Mouse (Mus musculus): ENCODE measurements at regions not wholly inside any gene's neighbourhood (a gene's known extent, or its start where the extent isn't known, plus 50 kb on each side); places are given as distances from the start of the nearest gene placed in this dataset.

DNA sequence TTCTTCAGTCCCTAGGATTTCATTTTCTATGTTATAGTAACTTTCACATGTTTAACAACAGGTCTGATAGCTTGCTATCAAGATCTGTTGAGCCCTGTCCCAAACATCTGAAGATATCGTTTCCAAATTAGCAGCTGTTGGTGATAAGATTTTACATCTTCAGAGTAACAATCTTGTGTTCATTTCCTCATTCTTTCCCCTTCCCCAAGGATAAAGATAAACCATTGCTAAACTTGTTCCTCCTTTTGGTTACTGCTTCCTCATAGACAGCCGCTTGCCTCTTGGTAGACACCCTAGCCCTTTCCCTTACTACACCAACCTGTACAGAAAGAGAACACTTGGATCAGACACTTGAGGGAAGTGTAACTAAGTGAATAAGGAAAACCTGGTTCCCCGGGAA, 58.6 kb downstream of the Kcnrg start:
- no peaks in the 10 kb centered on the region for H3K4me1 ChIP-seq (replicated peaks; ENCODE audit: low read depth, low read length)
- no peak overlapping the region for H3K4me3 ChIP-seq (replicated peaks; ENCODE audit: low read length)
- TF ChIP-seq POU5F1 (IDR thresholded peaks at IDR 0.05; ENCODE audit: borderline replicate concordance, low read length), result no peak
- no peak for TF ChIP-seq NANOG (IDR thresholded peaks at IDR 0.05; ENCODE audit: borderline replicate concordance, low read length)
- no peak for TF ChIP-seq CTCF (conservative IDR thresholded peaks at IDR 0.05; ENCODE audit: low read length)
- no peaks in the 10 kb centered on the region for H3K9me3 ChIP-seq (ENCODE audit: low read length)
- no peaks in the 10 kb centered on the region for H3K36me3 ChIP-seq (ENCODE audit: insufficient read depth, low read length)
- H3K27me3 ChIP-seq (ENCODE audit: insufficient read depth, low read length), result peaks cover 8% of the 10 kb centered on the region; the same call in 1 of the 2 replicates

DNA sequence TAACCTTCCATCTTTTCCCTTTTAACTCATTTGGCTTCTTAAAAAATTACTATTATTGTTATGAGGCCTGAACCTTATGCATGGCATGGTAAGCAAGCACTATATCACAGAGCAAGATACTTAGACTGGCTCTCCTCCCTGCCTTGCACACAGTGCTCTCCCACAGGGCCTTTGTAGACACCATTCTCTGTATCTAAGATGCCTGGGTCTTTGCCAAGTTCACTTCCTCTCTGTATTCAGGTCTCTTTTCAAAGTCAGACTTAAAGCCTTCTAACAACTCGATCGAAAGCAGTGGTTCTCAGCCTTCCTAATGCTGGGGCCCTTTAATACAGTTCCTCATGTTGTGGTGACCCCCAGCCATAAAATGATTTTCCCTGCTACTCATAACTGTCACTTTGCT, 65.9 kb downstream of the Kcnrg start:
- Histone ChIP-seq H3K4me1 (replicated peaks; ENCODE audit: low read depth, low read length) (no peaks in the 10 kb centered on the region), H3K9me3 (ENCODE audit: low read length) (no peaks in the 10 kb centered on the region), H3K36me3 (ENCODE audit: insufficient read depth, low read length) (no peaks in the 10 kb centered on the region), H3K4me3 (replicated peaks; ENCODE audit: low read length) (no peak overlapping the region), H3K27me3 (ENCODE audit: insufficient read depth, low read length) (peaks cover 23% of the 10 kb centered on the region)
- TF ChIP-seq POU5F1 (IDR thresholded peaks at IDR 0.05; ENCODE audit: borderline replicate concordance, low read length), result no peak
- no peak for TF ChIP-seq NANOG (IDR thresholded peaks at IDR 0.05; ENCODE audit: borderline replicate concordance, low read length)
- no peak for TF ChIP-seq CTCF (conservative IDR thresholded peaks at IDR 0.05; ENCODE audit: low read length)

GRCm38 (mm10) chr14:61678107-61678506, 70.8 kb downstream of the Kcnrg start:
- no peaks in the 10 kb centered on the region for H3K36me3 ChIP-seq (ENCODE audit: insufficient read depth, low read length)
- peaks cover 54% of the 10 kb centered on the region for H3K27me3 ChIP-seq (ENCODE audit: insufficient read depth, low read length)
- H3K4me3 ChIP-seq (replicated peaks; ENCODE audit: low read length), result no peak overlapping the region
- peaks cover 12% of the 10 kb centered on the region for H3K4me1 ChIP-seq (replicated peaks; ENCODE audit: low read depth, low read length)
- no peaks in the 10 kb centered on the region for H3K9me3 ChIP-seq (ENCODE audit: low read length)
- TF ChIP-seq CTCF (conservative IDR thresholded peaks at IDR 0.05; ENCODE audit: low read length) (no peak), POU5F1 (IDR thresholded peaks at IDR 0.05; ENCODE audit: borderline replicate concordance, low read length) (no peak), NANOG (IDR thresholded peaks at IDR 0.05; ENCODE audit: borderline replicate concordance, low read length) (no peak)

DNA sequence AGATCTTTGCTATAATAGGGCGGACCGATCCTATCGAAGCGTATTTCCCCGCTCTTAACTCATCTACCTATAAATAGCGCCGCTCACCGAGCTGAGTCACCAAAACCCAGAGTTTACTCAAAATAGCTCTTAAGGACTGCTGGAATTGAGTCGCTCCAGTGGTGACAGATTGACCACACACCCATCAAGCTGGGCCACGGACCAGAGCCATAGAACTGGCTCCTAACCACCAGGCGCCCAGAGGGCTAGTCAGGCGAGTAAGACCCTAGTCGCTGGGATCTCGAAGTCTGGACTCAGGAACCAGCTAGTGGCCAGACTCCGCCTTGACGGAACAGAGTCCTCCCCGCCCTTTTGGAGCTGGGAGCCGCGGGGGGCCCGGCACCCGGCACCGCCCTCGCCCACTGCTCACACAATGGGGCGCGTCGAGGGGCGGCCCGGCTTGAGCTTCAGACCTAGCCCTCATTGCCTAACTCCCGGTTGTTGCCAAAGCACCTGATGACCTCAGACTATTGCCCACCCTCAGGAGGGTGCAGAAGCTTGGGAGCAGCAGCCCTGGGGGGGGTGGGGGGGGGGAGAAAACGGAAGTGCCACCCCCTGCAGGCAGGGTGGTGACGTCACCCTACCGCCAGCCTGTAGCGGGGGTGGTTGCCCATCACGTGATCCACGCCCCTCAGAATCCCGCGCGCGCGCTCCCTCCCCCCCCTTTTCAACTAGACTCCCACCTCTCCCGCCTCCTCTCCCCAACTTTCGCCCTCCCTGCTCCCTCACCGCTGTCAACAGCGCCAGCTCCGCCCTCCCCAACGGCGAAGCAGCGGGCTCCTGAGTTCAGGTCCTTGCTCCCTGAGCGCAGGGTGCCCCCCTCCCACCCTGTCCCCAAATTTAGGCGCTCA, 73.8 kb downstream of the Kcnrg start:
- H3K36me3 ChIP-seq (ENCODE audit: insufficient read depth, low read length), result no peaks in the 10 kb centered on the region

DNA sequence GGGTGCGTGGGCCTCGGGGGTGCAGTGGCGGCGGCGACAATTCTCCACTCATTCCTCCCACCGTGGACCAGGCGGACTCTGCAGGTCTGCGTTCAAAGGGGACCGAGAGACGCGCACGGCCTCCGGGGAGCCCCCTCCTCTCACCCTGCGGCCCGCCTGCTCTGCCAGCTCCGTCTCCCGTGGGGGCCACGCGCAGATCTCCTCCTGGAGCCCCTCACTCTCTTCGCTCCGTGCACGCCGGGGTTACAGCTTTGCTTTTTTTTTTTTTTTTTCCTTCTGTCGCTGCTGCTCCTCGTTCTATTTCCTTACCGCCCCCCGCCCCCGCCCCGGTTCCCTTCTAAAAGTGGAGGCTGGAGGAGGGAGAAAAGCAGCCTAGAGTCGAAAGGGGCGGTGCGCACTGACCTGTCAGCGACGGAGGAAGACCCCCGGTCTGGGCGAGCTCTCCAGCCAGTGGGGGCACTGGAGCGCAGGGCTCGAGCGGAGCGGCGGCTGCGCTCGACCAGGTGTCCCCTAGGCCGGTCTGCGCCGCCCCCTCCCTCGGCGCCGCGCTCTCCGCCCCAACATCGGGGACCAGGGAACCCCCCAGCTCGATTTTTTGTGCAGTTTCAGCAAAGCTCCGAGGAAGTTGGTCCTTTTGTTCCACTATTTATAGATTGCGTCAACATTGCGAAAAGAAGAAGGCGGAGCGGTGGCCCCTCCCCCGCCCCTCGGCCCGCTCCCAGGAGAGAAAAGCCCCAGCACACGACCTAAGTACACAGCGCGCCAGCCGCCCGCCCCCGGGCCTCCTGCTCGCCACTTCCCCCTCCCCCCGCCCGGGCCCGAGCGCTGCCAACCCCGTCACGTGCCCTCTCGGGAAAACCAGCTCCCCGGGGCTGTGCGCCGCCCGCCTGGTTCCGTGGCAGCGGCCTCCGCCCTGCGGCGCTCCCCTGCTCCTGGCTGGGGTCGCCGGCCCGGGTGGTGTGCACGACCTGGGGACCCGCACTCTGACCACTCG, 74.7 kb downstream of the Kcnrg start:
- Histone ChIP-seq H3K4me1 (replicated peaks; ENCODE audit: low read depth, low read length) (peaks cover 48% of the 10 kb centered on the region), H3K36me3 (ENCODE audit: insufficient read depth, low read length) (no peaks in the 10 kb centered on the region), H3K4me3 (replicated peaks; ENCODE audit: low read length) (peak overlapping the region; percentile 87), H3K27me3 (ENCODE audit: insufficient read depth, low read length) (peaks cover 81% of the 10 kb centered on the region), H3K9me3 (ENCODE audit: low read length) (no peaks in the 10 kb centered on the region)
- TF ChIP-seq CTCF (conservative IDR thresholded peaks at IDR 0.05; ENCODE audit: low read length) (no peak), NANOG (IDR thresholded peaks at IDR 0.05; ENCODE audit: borderline replicate concordance, low read length) (no peak), POU5F1 (IDR thresholded peaks at IDR 0.05; ENCODE audit: borderline replicate concordance, low read length) (no peak)

More for the DNA sequence above, 73.8 kb downstream of the Kcnrg start:
- Histone ChIP-seq H3K4me3 (replicated peaks; ENCODE audit: low read length) (peak overlapping the region; percentile 87), H3K9me3 (ENCODE audit: low read length) (no peaks in the 10 kb centered on the region), H3K27me3 (ENCODE audit: insufficient read depth, low read length) (peaks cover 81% of the 10 kb centered on the region), H3K4me1 (replicated peaks; ENCODE audit: low read depth, low read length) (peaks cover 41% of the 10 kb centered on the region)
- TF ChIP-seq NANOG (IDR thresholded peaks at IDR 0.05; ENCODE audit: borderline replicate concordance, low read length) (no peak), POU5F1 (IDR thresholded peaks at IDR 0.05; ENCODE audit: borderline replicate concordance, low read length) (no peak), CTCF (conservative IDR thresholded peaks at IDR 0.05; ENCODE audit: low read length) (no peak)

DNA sequence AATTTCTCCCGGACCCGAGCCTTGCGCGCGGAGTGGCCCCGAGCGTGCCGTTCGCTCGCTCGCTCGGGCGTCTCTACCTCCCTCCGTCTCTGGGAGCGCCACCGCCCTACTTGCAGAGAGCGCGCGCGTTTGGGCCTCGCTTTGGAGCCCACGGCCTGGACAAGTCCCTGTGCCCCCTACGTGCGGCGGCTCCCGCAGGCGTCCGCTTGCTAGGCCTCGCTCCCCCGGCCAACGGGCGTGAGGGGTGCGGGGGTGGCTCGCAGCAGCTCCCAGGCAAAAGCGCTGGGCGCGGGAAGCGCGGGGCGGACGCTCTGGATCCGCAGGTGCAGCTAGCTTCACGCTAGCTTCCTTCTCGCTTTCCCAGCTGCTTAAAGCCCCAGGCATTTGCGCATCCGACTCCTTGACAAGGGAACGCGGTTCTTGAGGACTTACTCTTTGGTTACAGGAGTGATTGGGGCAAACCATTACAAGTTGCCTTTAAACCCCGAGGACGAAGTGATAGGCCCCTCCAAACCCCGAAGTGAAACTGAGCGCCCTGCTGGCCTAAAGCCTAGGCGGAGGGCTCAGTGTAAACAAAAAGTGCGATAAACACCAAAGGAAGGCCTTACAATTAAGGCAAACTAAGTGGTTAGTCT, 75.6 kb downstream of the Kcnrg start:
- Histone ChIP-seq H3K27me3 (ENCODE audit: insufficient read depth, low read length) (peaks cover 80% of the 10 kb centered on the region), H3K9me3 (ENCODE audit: low read length) (no peaks in the 10 kb centered on the region)

DNA sequence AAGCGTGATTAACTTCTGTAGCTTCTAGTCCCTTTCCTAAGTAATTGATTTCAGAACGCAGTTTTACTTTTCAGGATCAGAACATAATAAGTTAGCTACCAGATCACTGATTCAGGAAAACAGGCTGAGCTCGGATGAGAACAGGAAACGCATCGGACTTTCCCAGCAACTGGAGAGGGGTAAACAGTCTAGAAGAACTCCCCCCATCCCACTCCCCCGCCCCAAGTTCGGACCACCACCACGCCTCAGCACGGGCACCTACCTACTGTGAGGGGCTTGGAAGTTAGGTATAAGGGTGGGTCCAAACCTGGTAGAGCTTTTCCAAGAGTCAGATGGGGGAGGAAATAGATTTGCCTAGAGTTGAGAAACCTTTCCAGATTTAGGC, 76.1 kb downstream of the Kcnrg start:
- Histone ChIP-seq H3K4me1 (replicated peaks; ENCODE audit: low read depth, low read length) (peaks cover 55% of the 10 kb centered on the region), H3K4me3 (replicated peaks; ENCODE audit: low read length) (peak overlapping the region; percentile 87), H3K27me3 (ENCODE audit: insufficient read depth, low read length) (peaks cover 82% of the 10 kb centered on the region), H3K36me3 (ENCODE audit: insufficient read depth, low read length) (no peaks in the 10 kb centered on the region), H3K9me3 (ENCODE audit: low read length) (no peaks in the 10 kb centered on the region)
- TF ChIP-seq POU5F1 (IDR thresholded peaks at IDR 0.05; ENCODE audit: borderline replicate concordance, low read length) (no peak), CTCF (conservative IDR thresholded peaks at IDR 0.05; ENCODE audit: low read length) (no peak), NANOG (IDR thresholded peaks at IDR 0.05; ENCODE audit: borderline replicate concordance, low read length) (no peak)

More for the DNA sequence above, 75.6 kb downstream of the Kcnrg start:
- H3K4me3 ChIP-seq (replicated peaks; ENCODE audit: low read length), result peak overlapping the region; percentile 87
- TF ChIP-seq POU5F1 (IDR thresholded peaks at IDR 0.05; ENCODE audit: borderline replicate concordance, low read length) (no peak), CTCF (conservative IDR thresholded peaks at IDR 0.05; ENCODE audit: low read length) (no peak), NANOG (IDR thresholded peaks at IDR 0.05; ENCODE audit: borderline replicate concordance, low read length) (no peak)
- no peaks in the 10 kb centered on the region for H3K36me3 ChIP-seq (ENCODE audit: insufficient read depth, low read length)
- peaks cover 55% of the 10 kb centered on the region for H3K4me1 ChIP-seq (replicated peaks; ENCODE audit: low read depth, low read length)
